Mouse (Mus musculus) mouse embryonic stem cell (cell line): ENCODE measurements around the gene Tmem178.
"Not testable (repeated sequence)": the region's sequence is repeated elsewhere in the genome, so short reads cannot be mapped to it uniquely, and the experiment has no call there.

Experiments used
- in situ Hi-C, 2 experiments: fragments of 300-500 bp; cut with MboI; formaldehyde crosslinking; loops; 1 replicate in 1 of 2; 3 replicates in 1 of 2; pipeline ENCODE4 v1.14.3; 2019 to 2020; ENCODE audit warnings: low sequenced_read_pairs in 2 of 2, low pct_unique_long_range_greater_than_20kb in 1 of 2, mixed read lengths in 1 of 2; ENCODE audit not compliant: unreplicated experiment in 1 of 2

The Tmem178 gene

GRCm38 (mm10) chr17:80939833-80940232, 4.6 kb upstream of the Tmem178 start:
- in situ Hi-C loops: no loop called here

DNA sequence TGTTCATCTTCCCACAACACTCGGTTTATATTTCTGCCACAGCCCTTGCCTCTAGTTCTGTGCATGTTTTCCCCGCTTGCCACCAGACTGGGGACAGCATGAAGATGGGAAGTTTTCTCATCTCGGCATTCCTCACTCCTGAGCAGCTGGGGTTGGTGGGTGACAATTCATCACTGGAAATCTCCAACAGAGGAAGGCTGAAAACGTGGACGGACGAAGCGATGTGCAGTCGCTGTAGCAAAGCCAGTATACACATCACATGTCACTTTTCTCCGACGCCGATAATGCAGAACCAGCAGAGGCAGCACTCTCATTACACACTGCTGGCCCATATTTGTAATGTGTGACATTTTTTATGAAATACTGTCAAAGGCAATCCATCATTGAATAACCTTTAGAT, 2.6 kb upstream of the Tmem178 start:
- in situ Hi-C loops: no loop called here

GRCm38 (mm10) chr17:80943835-80944529, 450 bp upstream of the Tmem178 start:
- in situ Hi-C loops: no loop called here

GRCm38 (mm10) chr17:80945510-80945909, 1.1 kb downstream of the Tmem178 start:
- in situ Hi-C loops: not testable (repeated sequence)

GRCm38 (mm10) chr17:80946091-80946885, 1.9 kb downstream of the Tmem178 start:
- in situ Hi-C loops: no loop called here

- in situ Hi-C loops: no loop called here
These were observed 2.9 kb downstream of the Tmem178 start for GRCm38 (mm10) chr17:80947075-80947960.

DNA sequence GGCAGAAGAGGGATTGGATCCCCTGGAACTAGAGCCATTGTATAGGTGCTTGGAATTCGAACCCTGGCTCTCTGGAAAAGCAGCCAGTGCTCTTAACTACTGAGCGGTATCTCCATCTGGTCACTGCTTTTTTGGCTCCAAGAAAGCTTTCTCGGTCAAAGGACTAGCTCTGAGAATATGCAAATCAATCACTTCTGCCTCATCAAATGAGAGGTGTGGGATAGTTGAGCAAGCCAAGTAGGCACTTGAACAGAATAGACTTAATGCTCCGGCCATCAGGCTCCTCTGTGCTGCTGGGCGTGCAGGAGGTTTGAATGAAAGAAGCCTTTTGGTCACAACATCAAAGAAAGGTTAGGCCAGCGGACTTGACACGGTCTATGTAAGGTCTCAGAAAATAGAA, 5.0 kb downstream of the Tmem178 start:
- in situ Hi-C loops: no loop called here

- in situ Hi-C loops: no loop called here
These were observed 5.5 kb downstream of the Tmem178 start for GRCm38 (mm10) chr17:80949895-80950294.

DNA sequence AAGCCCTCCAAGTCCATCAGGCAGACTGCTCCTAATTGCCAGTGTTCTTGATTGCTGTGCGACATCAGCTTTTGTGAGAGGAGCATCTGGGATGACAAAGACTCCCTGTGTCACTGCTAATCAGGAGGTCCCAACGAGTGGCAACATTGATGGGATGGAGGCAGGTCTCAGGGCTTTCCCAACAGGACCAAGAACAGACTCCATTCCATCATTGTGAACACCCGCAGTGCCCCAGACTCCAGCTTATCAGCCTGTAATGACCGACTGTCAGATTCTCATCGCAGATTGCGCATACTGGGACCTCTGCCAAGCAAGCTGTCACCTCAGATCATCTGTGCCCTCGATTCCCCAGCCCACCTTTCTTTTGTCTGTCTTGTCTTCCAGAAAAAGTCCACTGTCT, 7.9 kb downstream of the Tmem178 start:
- in situ Hi-C loops: no loop called here

DNA sequence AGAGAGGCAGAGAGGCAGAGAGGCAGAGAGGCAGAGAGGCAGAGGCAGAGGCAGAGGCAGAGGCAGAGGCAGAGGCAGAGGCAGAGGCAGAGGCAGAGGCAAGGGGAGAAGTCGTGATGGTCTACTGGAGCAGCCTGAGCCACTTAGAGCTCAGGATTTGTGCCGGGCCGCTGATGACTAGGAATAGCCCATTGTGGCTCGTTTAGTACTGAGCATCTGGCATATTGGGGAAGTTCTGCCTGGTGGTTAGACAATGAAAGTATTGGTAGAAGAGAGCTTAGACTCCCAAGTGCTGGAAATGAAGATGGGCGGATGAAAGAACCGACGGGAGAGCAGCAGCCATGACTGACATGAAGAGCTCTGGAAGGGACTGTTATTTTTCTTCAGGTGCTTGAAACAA, 11.0 kb downstream of the Tmem178 start:
- in situ Hi-C loops: no loop called here

- in situ Hi-C loops: no loop called here
These were observed 11.8 kb downstream of the Tmem178 start for GRCm38 (mm10) chr17:80955998-80956811.

- in situ Hi-C loops: no loop called here
These were observed 13.9 kb downstream of the Tmem178 start for GRCm38 (mm10) chr17:80958332-80958731.

- in situ Hi-C loops: no loop called here
These were observed 15.4 kb downstream of the Tmem178 start for GRCm38 (mm10) chr17:80959840-80960239.

DNA sequence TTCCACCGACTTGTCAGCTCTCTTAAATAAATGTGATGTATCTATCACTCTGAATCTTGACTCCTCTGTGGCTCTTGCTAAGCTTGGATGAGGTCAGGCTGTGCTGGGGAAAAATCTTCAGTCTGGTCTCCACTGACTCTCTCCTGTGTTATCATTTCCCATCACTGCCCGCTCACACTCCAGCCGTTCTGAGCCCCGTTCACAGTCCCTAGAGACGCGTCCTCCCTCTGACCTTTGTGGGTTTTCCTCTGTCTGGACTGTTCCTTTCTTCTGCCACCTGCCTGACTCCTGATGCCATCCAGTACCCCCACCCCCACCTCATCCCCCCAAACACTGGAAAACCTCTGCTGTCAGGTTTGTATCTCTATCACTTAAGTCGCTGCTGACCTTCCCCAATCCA, 23.0 kb downstream of the Tmem178 start:
- in situ Hi-C loops: no loop called here

DNA sequence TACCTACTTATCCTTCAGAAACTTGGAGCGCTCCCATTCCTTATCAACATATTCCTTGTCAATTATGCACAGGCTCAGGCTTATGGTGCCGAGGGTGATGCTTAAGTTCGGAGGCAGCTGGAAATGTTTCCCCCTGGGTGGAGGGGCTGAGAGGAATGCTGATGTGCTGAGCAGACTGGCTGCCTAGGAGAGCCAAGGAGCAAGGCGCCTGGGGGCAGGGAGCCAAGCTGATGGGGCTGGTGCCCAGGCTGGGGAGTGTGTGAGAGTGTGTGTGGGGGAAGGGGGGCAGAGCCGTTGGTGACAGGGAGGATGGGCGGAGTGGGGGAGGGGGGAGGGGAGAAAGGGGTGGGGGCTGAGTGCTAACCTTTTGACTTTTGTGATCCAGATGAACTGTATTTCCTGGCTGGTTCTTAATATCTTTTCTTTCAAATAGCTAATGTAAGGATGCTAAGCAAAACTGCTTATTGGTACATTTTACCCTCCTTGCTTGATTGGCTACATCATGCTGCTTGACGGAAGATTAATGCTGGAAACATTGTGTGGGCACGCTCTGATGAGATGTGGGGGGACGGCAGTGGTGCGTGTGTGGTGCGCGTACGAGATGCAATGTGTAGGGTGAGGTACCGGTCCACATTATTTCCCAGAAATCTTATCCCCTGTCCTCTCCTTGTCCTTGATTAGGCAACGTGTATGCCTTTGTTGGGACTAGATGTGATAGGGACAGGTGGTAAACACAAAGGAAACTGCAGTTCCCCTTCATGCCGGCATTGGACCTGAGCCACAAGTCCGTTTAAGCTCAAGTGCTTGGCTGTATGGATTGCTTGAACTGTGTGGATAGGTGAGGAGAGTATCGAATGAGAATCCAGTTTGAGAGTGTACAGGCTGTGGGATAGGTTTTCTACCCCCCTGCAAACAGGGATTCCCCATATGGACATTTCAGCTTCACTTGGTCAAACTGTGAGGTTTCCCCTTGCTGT, 25.5 kb downstream of the Tmem178 start:
- in situ Hi-C loops: no loop called here

DNA sequence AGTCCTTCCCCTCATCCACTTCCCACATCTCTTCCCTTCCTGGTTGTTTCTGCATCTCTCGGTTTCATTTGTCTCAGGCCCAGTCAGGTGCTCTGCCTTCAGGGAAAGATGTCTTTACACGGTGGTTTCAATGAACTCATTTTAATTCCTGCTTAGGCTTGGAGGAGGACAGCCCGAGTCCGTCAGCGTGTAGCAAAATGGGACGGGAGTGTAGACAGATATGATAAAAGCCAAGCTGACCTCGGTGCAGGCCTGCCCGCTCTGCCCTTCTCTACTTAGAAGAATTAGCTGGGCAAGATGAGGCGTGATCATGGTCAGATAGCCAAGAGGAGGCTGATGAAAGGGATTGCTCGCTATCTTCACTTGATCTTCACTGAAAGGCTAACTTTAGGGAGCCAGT, 26.3 kb downstream of the Tmem178 start:
- in situ Hi-C loops: no loop called here

DNA sequence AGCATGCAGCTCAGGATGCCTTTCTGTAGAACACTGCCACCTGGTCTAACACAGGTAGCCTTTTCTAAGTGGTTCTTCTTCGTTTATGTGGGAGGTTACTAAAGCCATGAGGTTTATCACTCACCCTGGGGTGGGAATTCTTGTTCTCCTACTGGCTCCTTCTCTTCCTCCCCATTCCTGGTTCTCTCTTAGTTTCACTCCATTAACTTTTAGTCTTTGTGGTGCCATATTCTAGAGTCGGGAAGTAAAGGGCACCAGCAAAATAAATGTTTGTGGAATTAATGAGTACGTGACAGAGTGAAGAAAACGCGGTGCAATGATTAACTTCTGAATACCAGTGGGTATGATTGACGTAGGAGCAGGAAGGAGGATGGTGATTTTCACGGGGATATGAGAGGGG, 28.5 kb downstream of the Tmem178 start:
- in situ Hi-C loops: no loop called here
